Mouse (Mus musculus): ENCODE measurements around the gene Amt. TPM values are rescaled to one million over a fixed set of nuclear protein-coding genes. Genes with fewer than 3 reads are reported as not detected.

Gene Amt
- polyA plus RNA-seq, 1 experiment from 2014 or later, result 37.9 TPM

GRCm38 (mm10) chr9:108324784-108325183, 28.1 kb downstream of the Amt start:
- no peaks in the 10 kb centered on the region for H3K4me1 ChIP-seq
- no peaks in the 10 kb centered on the region for H3K9me3 ChIP-seq (replicated peaks)
- 98% methylated on average over 1 of the region's 1 CpGs for WGBS
- no peaks in the 10 kb centered on the region for H3K27me3 ChIP-seq (ENCODE audit: low read depth, poor library complexity, severe bottlenecking)
- no peak overlapping the region for H3K4me3 ChIP-seq
- DNase-seq (ENCODE audit: low spot score), result no peak
- no peak overlapping the region for H3K27ac ChIP-seq (replicated peaks)
- H3K36me3 ChIP-seq, result peaks cover 94% of the 10 kb centered on the region

GRCm38 (mm10) chr9:108325811-108326210, 29.2 kb downstream of the Amt start:
- no peak overlapping the region for H3K4me3 ChIP-seq
- no peaks in the 10 kb centered on the region for H3K9me3 ChIP-seq (replicated peaks)
- no peak overlapping the region for H3K27ac ChIP-seq (replicated peaks)
- H3K4me1 ChIP-seq, result no peaks in the 10 kb centered on the region
- DNase-seq (ENCODE audit: low spot score), result no peak
- no peaks in the 10 kb centered on the region for H3K27me3 ChIP-seq (ENCODE audit: low read depth, poor library complexity, severe bottlenecking)
- 99% methylated on average over 2 of the region's 2 CpGs for WGBS
- peaks cover 94% of the 10 kb centered on the region for H3K36me3 ChIP-seq

GRCm38 (mm10) chr9:108337848-108338550, 41.3 kb downstream of the Amt start:
- Histone ChIP-seq H3K4me3 (no peak overlapping the region), H3K27me3 (ENCODE audit: low read depth, poor library complexity, severe bottlenecking) (no peaks in the 10 kb centered on the region), H3K27ac (replicated peaks) (peak overlapping the region; percentile 91), H3K36me3 (peaks cover 50% of the 10 kb centered on the region), H3K9me3 (replicated peaks) (no peaks in the 10 kb centered on the region), H3K4me1 (peaks cover 38% of the 10 kb centered on the region)
- 72% methylated on average over 10 of the region's 10 CpGs for WGBS
- DNase-seq (ENCODE audit: low spot score), result no peak

GRCm38 (mm10) chr9:108338551-108338885, 41.9 kb downstream of the Amt start:
- WGBS, result 34% methylated on average over 6 of the region's 6 CpGs
- Histone ChIP-seq H3K27me3 (ENCODE audit: low read depth, poor library complexity, severe bottlenecking) (no peaks in the 10 kb centered on the region), H3K27ac (replicated peaks) (peak overlapping the region; percentile 91), H3K9me3 (replicated peaks) (no peaks in the 10 kb centered on the region), H3K4me3 (peak overlapping the region; percentile 77), H3K4me1 (peaks cover 38% of the 10 kb centered on the region), H3K36me3 (peaks cover 45% of the 10 kb centered on the region)
- DNase-seq (ENCODE audit: low spot score), result peak; percentile 37

GRCm38 (mm10) chr9:108338886-108339781, 42.5 kb downstream of the Amt start, which contains the start of gene Gpx1:
Gene Gpx1 (plus strand): TSS chr9:108338903.
- Histone ChIP-seq H3K4me3 (peak within 1 kb of the TSS; percentile 77), H3K4me1 (peaks cover 38% of the 10 kb centered on the region), H3K36me3 (peaks cover 38% of the 10 kb centered on the region), H3K27ac (replicated peaks) (peak within 1 kb of the TSS; percentile 91), H3K27me3 (ENCODE audit: low read depth, poor library complexity, severe bottlenecking) (no peaks in the 10 kb centered on the region), H3K9me3 (replicated peaks) (no peaks in the 10 kb centered on the region)
- DNase-seq (ENCODE audit: low spot score), result peak; percentile 91
- 1% methylated on average over 49 of the region's 49 CpGs for WGBS

GRCm38 (mm10) chr9:108339886-108340257, 43.2 kb downstream of the Amt start:
- Histone ChIP-seq H3K36me3 (peaks cover 31% of the 10 kb centered on the region), H3K27me3 (ENCODE audit: low read depth, poor library complexity, severe bottlenecking) (no peaks in the 10 kb centered on the region), H3K4me3 (peak overlapping the region; percentile 77), H3K4me1 (peaks cover 38% of the 10 kb centered on the region), H3K27ac (replicated peaks) (peak overlapping the region; percentile 91), H3K9me3 (replicated peaks) (no peaks in the 10 kb centered on the region)
- WGBS, result 17% methylated on average over 20 of the region's 20 CpGs
- DNase-seq (ENCODE audit: low spot score), result peak; percentile 34

GRCm38 (mm10) chr9:108340258-108341138, 43.8 kb downstream of the Amt start:
- peak overlapping the region; percentile 77 for H3K4me3 ChIP-seq
- no peaks in the 10 kb centered on the region for H3K27me3 ChIP-seq (ENCODE audit: low read depth, poor library complexity, severe bottlenecking)
- no peak for DNase-seq (ENCODE audit: low spot score)
- H3K27ac ChIP-seq (replicated peaks), result peak overlapping the region; percentile 91
- 75% methylated on average over 10 of the region's 10 CpGs for WGBS
- no peaks in the 10 kb centered on the region for H3K9me3 ChIP-seq (replicated peaks)
- H3K4me1 ChIP-seq, result peaks cover 38% of the 10 kb centered on the region
- peaks cover 25% of the 10 kb centered on the region for H3K36me3 ChIP-seq

GRCm38 (mm10) chr9:108341139-108341475, 44.5 kb downstream of the Amt start:
- H3K9me3 ChIP-seq (replicated peaks), result no peaks in the 10 kb centered on the region
- H3K27ac ChIP-seq (replicated peaks), result no peak overlapping the region; the same call in 1 of the 2 replicates
- H3K36me3 ChIP-seq, result peaks cover 19% of the 10 kb centered on the region
- 87% methylated on average over 5 of the region's 5 CpGs for WGBS
- H3K4me1 ChIP-seq, result peaks cover 42% of the 10 kb centered on the region
- no peaks in the 10 kb centered on the region for H3K27me3 ChIP-seq (ENCODE audit: low read depth, poor library complexity, severe bottlenecking)
- no peak for DNase-seq (ENCODE audit: low spot score)
- no peak overlapping the region; the same call in 1 of the 2 replicates for H3K4me3 ChIP-seq

- H3K27ac ChIP-seq (replicated peaks), result no peak overlapping the region
- DNase-seq (ENCODE audit: low spot score), result no peak
- H3K9me3 ChIP-seq (replicated peaks), result no peaks in the 10 kb centered on the region
- peaks cover 13% of the 10 kb centered on the region for H3K36me3 ChIP-seq
- H3K27me3 ChIP-seq (ENCODE audit: low read depth, poor library complexity, severe bottlenecking), result no peaks in the 10 kb centered on the region
- H3K4me3 ChIP-seq, result no peak overlapping the region
- peaks cover 49% of the 10 kb centered on the region for H3K4me1 ChIP-seq
These were observed 45.1 kb downstream of the Amt start for GRCm38 (mm10) chr9:108341801-108342200.

- H3K36me3 ChIP-seq, result peaks cover 13% of the 10 kb centered on the region
- WGBS, result 59% methylated on average over 5 of the region's 5 CpGs
- H3K9me3 ChIP-seq (replicated peaks), result no peaks in the 10 kb centered on the region
- H3K27me3 ChIP-seq (ENCODE audit: low read depth, poor library complexity, severe bottlenecking), result no peaks in the 10 kb centered on the region
- H3K27ac ChIP-seq (replicated peaks), result no peak overlapping the region
- no peak for DNase-seq (ENCODE audit: low spot score)
- H3K4me3 ChIP-seq, result no peak overlapping the region
- peaks cover 52% of the 10 kb centered on the region for H3K4me1 ChIP-seq
These were observed 45.7 kb downstream of the Amt start for GRCm38 (mm10) chr9:108342301-108342831.

- peaks cover 52% of the 10 kb centered on the region for H3K4me1 ChIP-seq
- H3K27ac ChIP-seq (replicated peaks), result no peak overlapping the region
- no peak overlapping the region for H3K4me3 ChIP-seq
- WGBS, result 83% methylated on average over 3 of the region's 3 CpGs
- H3K27me3 ChIP-seq (ENCODE audit: low read depth, poor library complexity, severe bottlenecking), result no peaks in the 10 kb centered on the region
- no peaks in the 10 kb centered on the region for H3K9me3 ChIP-seq (replicated peaks)
- DNase-seq (ENCODE audit: low spot score), result no peak
- H3K36me3 ChIP-seq, result peaks cover 4% of the 10 kb centered on the region; the same call in 1 of the 2 replicates
These were observed 46.7 kb downstream of the Amt start for GRCm38 (mm10) chr9:108343331-108343730.

GRCm38 (mm10) chr9:108343835-108344234, 47.2 kb downstream of the Amt start:
- no peaks in the 10 kb centered on the region for H3K9me3 ChIP-seq (replicated peaks)
- no peak overlapping the region for H3K27ac ChIP-seq (replicated peaks)
- H3K4me3 ChIP-seq, result no peak overlapping the region
- peaks cover 52% of the 10 kb centered on the region for H3K4me1 ChIP-seq
- WGBS, result 90% methylated on average over 1 of the region's 1 CpGs
- peaks cover 2% of the 10 kb centered on the region; the same call in 1 of the 2 replicates for H3K36me3 ChIP-seq
- no peak for DNase-seq (ENCODE audit: low spot score)
- H3K27me3 ChIP-seq (ENCODE audit: low read depth, poor library complexity, severe bottlenecking), result no peaks in the 10 kb centered on the region

All from midbrain, embryonic 10.5 days (tissue).